In the genomic region with DNA sequence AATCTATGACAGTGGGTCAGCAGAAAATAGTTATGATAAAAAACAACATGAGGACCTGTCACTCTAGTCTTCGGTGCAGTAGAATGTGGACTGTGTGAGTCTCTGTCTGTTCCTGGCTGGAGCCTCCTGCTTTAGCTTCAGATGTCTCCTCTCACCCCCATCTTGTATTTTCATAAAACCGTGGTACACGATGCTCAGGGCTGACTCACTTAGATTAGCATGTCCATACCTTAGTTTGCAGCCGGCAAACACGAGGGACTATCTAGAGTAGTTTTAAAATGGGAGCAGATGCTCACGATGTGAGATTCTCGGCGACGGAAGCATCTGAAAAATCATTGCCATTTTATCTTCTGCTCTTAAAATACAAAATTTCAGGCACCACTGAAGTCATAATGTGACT, we compare ENCODE assay signal across 22 mouse cellular contexts. TPM values are rescaled to one million over a fixed set of nuclear protein-coding genes. Genes with fewer than 3 reads are reported as not detected.
DNase-seq lines count a peak whose midpoint lies in the region; ATAC-seq and TF ChIP-seq lines count a peak whose summit lies in the region.
"Had no signal": no experiment of that assay in that cellular context is flagged by ENCODE, and none has a peak within 500 bp of the region (broad histone marks: within the 10 kb centered on the region; RNA-seq: fewer than 3 reads in every experiment).

No protein-coding gene starts in this region.

- H3K27ac ChIP-seq in layer of hippocampus, adult 2 months: peak overlapping the region; percentile 55
- no peak overlapping the region for H3K27ac ChIP-seq in intestine, embryonic 16.5 days (ENCODE audit: low read length)
- H3K27ac ChIP-seq: forebrain, embryonic 12.5 days; heart, embryonic 10.5 days; hindbrain, embryonic 10.5 days; hindbrain, postnatal 0 days; limb, embryonic 12.5 days; liver, embryonic 12.5 days; stomach, embryonic 15.5 days had no signal

- no peaks in the 10 kb centered on the region for H3K9me3 ChIP-seq in intestine, embryonic 16.5 days (ENCODE audit: control insufficient read depth, low read length)
- H3K9me3 ChIP-seq: forebrain, embryonic 12.5 days; heart, embryonic 10.5 days; hindbrain, embryonic 10.5 days; limb, embryonic 12.5 days; liver, embryonic 12.5 days; stomach, embryonic 15.5 days had no signal

- H3K4me1 ChIP-seq in intestine, embryonic 16.5 days (ENCODE audit: control insufficient read depth, insufficient read depth, low read length): no peaks in the 10 kb centered on the region
- H3K4me1 ChIP-seq: forebrain, embryonic 12.5 days; heart, embryonic 10.5 days; hindbrain, embryonic 10.5 days; limb, embryonic 12.5 days; liver, embryonic 12.5 days; stomach, embryonic 15.5 days had no signal

- intact Hi-C loops in left cerebral cortex, postnatal 36 days (cut with DNase I): loop anchor here (1.0 to 5.0 kb wide), 3 partner anchors 14 to 145 kb away; no protein-coding TSS in a partner anchor

- TF ChIP-seq CTCF in layer of hippocampus, adult 2 months (conservative IDR thresholded peaks at IDR 0.05): no peak

- H3K4me2 ChIP-seq in intestine, embryonic 16.5 days (ENCODE audit: low read depth, low read length): no peak overlapping the region
- H3K4me2 ChIP-seq: forebrain, embryonic 12.5 days; limb, embryonic 12.5 days; liver, embryonic 12.5 days; stomach, embryonic 15.5 days had no signal

- no peaks in the 10 kb centered on the region for H3K27me3 ChIP-seq in intestine, embryonic 16.5 days (replicated peaks; ENCODE audit: control insufficient read depth, insufficient read depth, low read length)
- H3K27me3 ChIP-seq: forebrain, embryonic 12.5 days; limb, embryonic 12.5 days; liver, embryonic 12.5 days; stomach, embryonic 15.5 days had no signal

- 89% methylated on average over 9 of the region's 9 CpGs for WGBS in intestine, embryonic 16.5 days

- no peak overlapping the region for H3K4me3 ChIP-seq in layer of hippocampus, adult 2 months
- H3K4me3 ChIP-seq in intestine, embryonic 16.5 days (ENCODE audit: low read length): no peak overlapping the region
- H3K4me3 ChIP-seq: forebrain, embryonic 12.5 days; heart, embryonic 10.5 days; hindbrain, embryonic 10.5 days; limb, embryonic 12.5 days; liver, embryonic 12.5 days; stomach, embryonic 15.5 days had no signal

- ATAC-seq in intestine, embryonic 16.5 days: no peak
- ATAC-seq: hindbrain, postnatal 0 days; liver, embryonic 12.5 days had no signal

- no peak overlapping the region for H3K9ac ChIP-seq in intestine, embryonic 16.5 days (ENCODE audit: low read depth, low read length)
- H3K9ac ChIP-seq: forebrain, embryonic 12.5 days; limb, embryonic 12.5 days; liver, embryonic 12.5 days; stomach, embryonic 15.5 days had no signal

- peak in 1 of 2 experiments; percentile 43 for DNase-seq in layer of hippocampus, adult 2 months (ENCODE audit: low spot score in 2 of 2)
- DNase-seq in layer of hippocampus, postnatal 14 days (ENCODE audit: low spot score in 2 of 2): no peak
- DNase-seq in right cerebral cortex, adult 2 months (ENCODE audit: low spot score in 2 of 2): peak; percentile 58 to 69
- DNase-seq in right cerebral cortex, postnatal 4 days: no peak
- DNase-seq in left cerebral cortex, postnatal 36 days (ENCODE audit: low spot score in 2 of 2): peak; percentile 63 to 66
- DNase-seq in cerebellum, adult 9-10 months: no peak
- DNase-seq: kidney, adult 11 months; lung, adult 2 months; lung, postnatal 36 days; retina, postnatal 1 day; thymus, adult 2 months had no signal

- no peaks in the 10 kb centered on the region for H3K36me3 ChIP-seq in intestine, embryonic 16.5 days (ENCODE audit: control insufficient read depth, insufficient read depth, low read length)
- H3K36me3 ChIP-seq: forebrain, embryonic 12.5 days; heart, embryonic 10.5 days; hindbrain, embryonic 10.5 days; limb, embryonic 12.5 days; liver, embryonic 12.5 days; stomach, embryonic 15.5 days had no signal

RNA-seq across cellular contexts. Expression of a gene that starts 54.5 kb away (rescaled TPM):
- 100 to 1,000 TPM; 231 to 253 TPM for total RNA-seq in layer of hippocampus, adult 2 months (2021)
- total RNA-seq in layer of hippocampus, postnatal 14 days (2021): 100 to 1,000 TPM; 266 to 270 TPM
- 100 to 1,000 TPM; 198 to 214 TPM for total RNA-seq in left cerebral cortex, postnatal 36 days (2021)
- polyA plus RNA-seq in intestine, embryonic 16.5 days (2015; fragmentation: Nextera tagmentation; extraction: Ambion mirVana): 1.6 and 1.8 TPM in 2 replicates
- total RNA-seq: megakaryocyte-erythroid progenitor cell, adult 5-6 weeks; neutrophil, adult 5-6 weeks had no signal
- polyA plus RNA-seq: C2C12 had no signal

Comparison
In these comparisons a context has a peak if more than half of its experiments do, and no peak if none do; other contexts are left out.
1. DNase-seq: peak in right cerebral cortex, adult 2 months (2 of 2) and left cerebral cortex, postnatal 36 days (2 of 2); none in layer of hippocampus, postnatal 14 days (0 of 2), right cerebral cortex, postnatal 4 days (single experiment) and cerebellum, adult 9-10 months (single experiment).